Mouse (Mus musculus) kidney, adult 2 months (tissue): ENCODE measurements around the gene Rest.

Experiments used
- CTCF ChIP-seq: fragments of 200-500 bp; conservative IDR thresholded peaks from 2 replicates; pipeline ENCODE4 v1.5.1; 2011; ENCODE audit warnings: low read depth, mild to moderate bottlenecking, control low read depth, low read length, moderate library complexity, mixed read lengths; ENCODE audit not compliant: insufficient read depth, insufficient read length
- POLR2A ChIP-seq: fragments of 200-500 bp; IDR thresholded peaks from one replicate; pipeline ENCODE4 v1.6.1; 2011; ENCODE audit warnings: low read depth, low read length, control low read depth

DNA sequence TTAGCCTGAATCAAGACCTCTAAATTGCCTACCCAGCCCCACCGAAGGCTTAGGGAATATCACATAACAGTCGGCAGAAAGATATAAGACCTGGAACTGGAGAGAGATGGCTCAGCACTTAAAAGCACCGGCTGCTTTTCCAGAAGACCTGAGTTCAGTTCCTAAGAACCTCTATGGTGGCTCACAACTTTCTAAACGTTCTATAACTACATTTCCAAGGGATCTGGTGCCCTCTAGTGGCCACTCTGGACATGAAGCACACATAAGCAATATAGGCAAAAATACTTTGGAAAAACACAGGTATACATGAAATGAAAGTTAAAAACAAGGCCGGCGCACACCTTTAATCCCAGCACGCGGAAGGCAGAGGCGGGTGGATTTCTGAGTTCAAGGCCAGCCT lies 48.1 kb upstream of the Rest start:
- TF ChIP-seq POLR2A (no peak), CTCF (peak; percentile 42)
